Mouse (Mus musculus): ENCODE results near the gene Mvd.

- TF ChIP-seq EP300 (IDR thresholded peaks at IDR 0.05; ENCODE audit: low read depth in 1 of 2, low read length in 2 of 2) (no peak; a peak in 1 of 4 replicates), CTCF (IDR thresholded peaks at IDR 0.05 in 2 of 3, conservative IDR thresholded peaks at IDR 0.05 in 1 of 3; ENCODE audit: control insufficient read depth in 1 of 3, insufficient read depth in 1 of 3, low read depth in 2 of 3, low read length in 3 of 3, poor library complexity in 1 of 3, severe bottlenecking in 1 of 3) (no peak), TCF12 (IDR thresholded peaks at IDR 0.05; ENCODE audit: low read depth, low read length) (no peak), JUND (IDR thresholded peaks at IDR 0.05; ENCODE audit: low read depth, low read length) (no peak), ZNF384 (IDR thresholded peaks at IDR 0.05; ENCODE audit: low read depth, low read length) (no peak), TAL1 (IDR thresholded peaks at IDR 0.05; ENCODE audit: low read length) (no peak), GATA1 (IDR thresholded peaks at IDR 0.05; ENCODE audit: low read depth, low read length) (no peak), RAD21 (IDR thresholded peaks at IDR 0.05; ENCODE audit: low read depth, low read length) (no peak), ZC3H11A (IDR thresholded peaks at IDR 0.05; ENCODE audit: low read depth, low read length) (no peak)
These were observed 30.7 kb upstream of the Mvd start for GRCm38 (mm10) chr8:122473911-122474421.

Data from MEL (cell line).